Mouse (Mus musculus) CH12.LX (cell line): ENCODE measurements around the gene Clptm1.

Experiments used
- CTCF ChIP-seq, 2 experiments: IDR thresholded peaks in 1 of 2; conservative IDR thresholded peaks in 1 of 2; 2 replicates each; pipeline ENCODE4 v1.5.1; 2011 to 2012; ENCODE audit warnings: low read depth in 2 of 2, low read length in 2 of 2, improper control_type of control experiment in 1 of 2, inconsistent platforms in 1 of 2, mild to moderate bottlenecking in 1 of 2, moderate library complexity in 1 of 2
- KAT2A ChIP-seq: IDR thresholded peaks from 2 replicates; pipeline ENCODE4 v1.6.1; 2012; ENCODE audit warnings: low read length, improper control_type of control experiment, inconsistent platforms; ENCODE audit not compliant: insufficient replicate concordance
- MAX ChIP-seq: IDR thresholded peaks from 2 replicates; pipeline ENCODE4 v1.6.1; 2011; ENCODE audit warnings: low read length, improper control_type of control experiment
- POLR2A ChIP-seq: IDR thresholded peaks from 2 replicates; pipeline ENCODE4 v1.6.1; 2011; ENCODE audit warnings: low read depth, mild to moderate bottlenecking, improper control_type of control experiment, low read length
- RCOR1 ChIP-seq: conservative IDR thresholded peaks from 2 replicates; pipeline ENCODE4 v1.6.1; 2012; ENCODE audit warnings: low read depth, mild to moderate bottlenecking, inconsistent platforms, low read length, improper control_type of control experiment
- SIN3A ChIP-seq: IDR thresholded peaks from 2 replicates; pipeline ENCODE4 v1.6.1; 2012; ENCODE audit warnings: low read length, improper control_type of control experiment, inconsistent platforms
- ZC3H11A ChIP-seq: IDR thresholded peaks from 2 replicates; pipeline ENCODE4 v1.6.1; 2012; ENCODE audit warnings: low read depth, mild to moderate bottlenecking, inconsistent platforms, low read length, improper control_type of control experiment
- ZKSCAN1 ChIP-seq: IDR thresholded peaks from 2 replicates; pipeline ENCODE4 v1.6.1; 2012; ENCODE audit warnings: low read depth, inconsistent platforms, low read length, improper control_type of control experiment, borderline replicate concordance

DNA sequence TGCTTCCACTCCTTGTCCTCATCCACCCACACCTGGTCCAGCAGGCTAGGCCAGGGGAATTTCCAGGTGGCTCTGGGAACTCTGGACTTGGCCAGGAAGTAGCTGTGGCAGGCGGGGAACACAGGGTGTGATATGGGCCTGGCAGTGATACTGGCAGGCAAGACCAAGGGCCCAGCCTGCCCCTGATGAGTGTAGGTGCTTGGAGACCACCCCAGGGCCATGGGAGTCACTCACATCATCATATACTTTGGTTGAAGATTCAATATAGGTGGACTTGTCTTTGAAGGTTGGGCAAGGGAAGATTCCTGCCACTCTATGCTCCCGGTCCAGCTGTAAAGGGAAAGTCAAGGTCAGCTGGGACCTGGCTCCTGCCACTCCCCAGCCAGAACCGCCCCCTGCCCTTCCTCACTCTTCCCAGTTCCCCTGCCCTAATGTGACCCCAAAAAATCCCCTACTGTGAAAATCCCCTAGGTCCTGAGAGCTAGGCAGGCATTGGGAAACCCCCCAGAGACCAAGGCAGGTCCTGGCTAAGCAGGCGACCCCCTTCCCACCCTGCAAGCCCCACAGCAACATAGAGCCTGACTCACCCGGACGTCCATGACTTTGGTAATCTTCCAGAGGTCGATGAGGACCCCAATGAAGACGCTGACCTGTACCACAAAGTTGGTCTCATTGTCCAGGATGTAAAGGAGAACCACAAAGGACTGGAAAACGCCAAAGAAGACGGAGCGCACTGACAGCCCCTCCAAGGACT, 29.6 kb downstream of the Clptm1 start:
- TF ChIP-seq CTCF (conservative IDR thresholded peaks at IDR 0.05 in 1 of 2, IDR thresholded peaks at IDR 0.05 in 1 of 2; ENCODE audit: low read depth in 2 of 2, low read length in 2 of 2), result no peak
- TF ChIP-seq POLR2A, result no peak
- no peak for TF ChIP-seq RCOR1
- TF ChIP-seq MAX, result no peak
- TF ChIP-seq SIN3A, result no peak
- no peak for TF ChIP-seq KAT2A
- TF ChIP-seq ZC3H11A, result no peak
- no peak for TF ChIP-seq ZKSCAN1
